Mouse (Mus musculus) liver, embryonic 13.5 days (tissue): ENCODE results near the gene Chrm3. TPM values are rescaled to one million over a fixed set of nuclear protein-coding genes. Genes with fewer than 3 reads are reported as not detected.

Experiments used
- ATAC-seq: fragments of 200-750 bp; cut with Nextera tagmentation; 2 replicates; pipeline ENCODE4 v1.8.0; 2017; ENCODE audit warnings: low read depth, mild to moderate bottlenecking, moderate number of reproducible peaks, moderate library complexity
- DNase-seq: peaks from one replicate; pipeline ENCODE4 v3.0.0; 2022
- H3K27ac ChIP-seq: fragments of 300-500 bp; sonication (generic); 2 replicates; pipeline ENCODE4 v1.5.1; 2015; ENCODE audit warnings: moderate library complexity, mild to moderate bottlenecking, inconsistent platforms
- H3K27me3 ChIP-seq: fragments of 300-500 bp; sonication (generic); 2 replicates; pipeline ENCODE4 v1.6.1; 2015; ENCODE audit warnings: mild to moderate bottlenecking, inconsistent platforms
- H3K36me3 ChIP-seq: fragments of 300-500 bp; sonication (generic); 2 replicates; pipeline ENCODE4 v1.6.1; 2015; ENCODE audit warnings: mild to moderate bottlenecking, inconsistent platforms
- H3K4me1 ChIP-seq: fragments of 300-500 bp; sonication (generic); replicated peaks from 2 replicates; pipeline ENCODE4 v1.6.1; 2015; ENCODE audit warnings: inconsistent platforms
- H3K4me2 ChIP-seq: fragments of 300-500 bp; sonication (generic); 2 replicates; pipeline ENCODE4 v1.6.1; 2015; ENCODE audit warnings: inconsistent platforms, mild to moderate bottlenecking, moderate library complexity
- H3K4me3 ChIP-seq: fragments of 300-500 bp; sonication (generic); replicated peaks from 2 replicates; pipeline ENCODE4 v1.5.1; 2015; ENCODE audit warnings: mild to moderate bottlenecking, inconsistent platforms
- H3K9ac ChIP-seq: fragments of 300-500 bp; sonication (generic); 2 replicates; pipeline ENCODE4 v1.6.1; 2015; ENCODE audit warnings: mild to moderate bottlenecking, inconsistent platforms
- H3K9me3 ChIP-seq: fragments of 300-500 bp; sonication (generic); replicated peaks from 2 replicates; pipeline ENCODE4 v1.6.1; 2016; ENCODE audit warnings: inconsistent platforms
- WGBS: fragments of 180-500 bp; shearing (Covaris S2); methylation state at CpG from one replicate; pipeline ENCODE4 v1.1.7; 2015; ENCODE audit not compliant: insufficient replicate concordance; 5-methylcytosine and 5-hydroxymethylcytosine counted together
- microRNA-seq: library from miRNA; unstranded; fragments of <30 nt; microRNA quantifications from one replicate; pipeline ENCODE4, GENCODE M21; 2016
- polyA plus RNA-seq: library from polyadenylated mRNA; unstranded; fragments of >200 nt; fragmentation: Nextera tagmentation; extraction: Ambion mirVana; gene quantifications from 2 replicates; pipeline ENCODE4 v1.2.1, GENCODE M21; 2015

Chrm3 gene
- polyA plus RNA-seq, 1 experiment from 2014 or later = 0.08 TPM

DNA sequence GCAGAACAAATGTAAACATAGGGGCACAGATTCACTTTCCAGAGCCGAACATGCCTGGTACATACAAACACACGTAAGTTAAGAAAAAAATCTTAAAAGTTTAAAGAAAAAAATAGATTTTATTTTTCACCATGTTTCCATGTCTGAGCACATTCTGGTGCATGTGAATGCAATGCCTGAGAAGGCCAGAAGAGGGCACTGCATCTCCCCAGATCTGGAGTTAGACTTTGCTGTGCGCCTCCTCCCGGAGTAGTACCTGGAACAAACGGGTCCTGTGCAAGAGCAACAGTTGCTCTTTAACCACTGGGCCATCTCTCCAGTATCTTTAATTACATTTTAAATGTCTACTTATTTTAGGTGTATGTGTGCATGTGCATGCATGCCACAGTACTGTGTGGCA, 534.4 kb downstream of the Chrm3 start:
- H3K27ac ChIP-seq = no peak overlapping the region
- no peaks in the 10 kb centered on the region for H3K9me3 ChIP-seq
- H3K36me3 ChIP-seq = no peaks in the 10 kb centered on the region
- ATAC-seq = no peak
- no peaks in the 10 kb centered on the region for H3K4me1 ChIP-seq
- no peak overlapping the region for H3K4me3 ChIP-seq
- H3K27me3 ChIP-seq = no peaks in the 10 kb centered on the region
- H3K4me2 ChIP-seq = no peak overlapping the region
- 62% methylated on average over 5 of the region's 5 CpGs for WGBS
- H3K9ac ChIP-seq = no peak overlapping the region
- no peak for DNase-seq

Small RNA genes within 50 kb of the gene (microRNA-seq; reads per million reads assigned to microRNA genes)
- 3.2 reads per million, percentile 5 among the genes with 10 or more reads in this experiment for gene Gm24187
